Mouse (Mus musculus): ENCODE measurements around the gene Vmn1r171. TPM values are rescaled to one million over a fixed set of nuclear protein-coding genes. Genes with fewer than 3 reads are reported as not detected.
"Not testable (repeated sequence)": the region's sequence is repeated elsewhere in the genome, so short reads cannot be mapped to it uniquely, and the experiment has no call there.

The Vmn1r171 gene
- polyA plus RNA-seq (2016; fragmentation: Nextera tagmentation; extraction: Ambion mirVana): not detected in 2 replicates

GRCm38 (mm10) chr7:23630422-23630821 is at the start of gene Vmn1r171:
Gene Vmn1r171 (plus strand): TSS chr7:23630722.
- Histone ChIP-seq H3K4me1 (no peaks in the 10 kb centered on the region), H3K27ac (no peak within 1 kb of the TSS), H3K9ac (no peak within 1 kb of the TSS), H3K27me3 (replicated peaks) (no peaks in the 10 kb centered on the region), H3K36me3 (no peaks in the 10 kb centered on the region), H3K4me2 (no peak within 1 kb of the TSS), H3K4me3 (no peak within 1 kb of the TSS), H3K9me3 (replicated peaks) (0 out of 2 replicates have a peak, but pooled peaks cover under 1% of the 10 kb centered on the region)
- no peak for ATAC-seq

DNA sequence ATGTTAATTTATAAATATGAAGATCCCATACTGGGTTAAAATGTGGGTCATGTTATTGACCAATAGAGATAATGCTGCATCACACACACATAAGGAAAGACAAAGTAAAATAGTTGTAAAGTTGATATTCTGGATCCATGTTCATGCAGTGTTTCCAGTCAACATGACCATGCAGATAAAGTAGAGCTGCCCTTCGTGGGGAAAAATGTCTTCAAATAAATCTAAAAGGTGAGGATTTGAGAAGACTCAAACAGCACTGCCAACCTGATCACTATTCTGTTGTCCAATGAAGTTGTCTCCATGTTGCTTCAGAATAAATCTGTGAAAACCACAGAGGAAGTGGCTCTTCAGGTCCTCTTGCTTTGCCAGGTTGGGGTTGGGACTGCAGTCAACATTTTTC is 24.6 kb upstream of the Vmn1r171 start, which contains the start of gene Vmn1r170:
Gene Vmn1r170 (plus strand): TSS at position 301 of the 400 bp plus-strand sequence.
- WGBS (ENCODE audit: insufficient replicate concordance): 9% methylated on average over 1 of the region's 1 CpGs
- not testable (repeated sequence) for H3K36me3 ChIP-seq; H3K4me2 ChIP-seq; H3K27ac ChIP-seq; H3K4me1 ChIP-seq; H3K4me3 ChIP-seq; H3K9ac ChIP-seq; H3K9me3 ChIP-seq (replicated peaks); H3K27me3 ChIP-seq (replicated peaks); ATAC-seq

DNA sequence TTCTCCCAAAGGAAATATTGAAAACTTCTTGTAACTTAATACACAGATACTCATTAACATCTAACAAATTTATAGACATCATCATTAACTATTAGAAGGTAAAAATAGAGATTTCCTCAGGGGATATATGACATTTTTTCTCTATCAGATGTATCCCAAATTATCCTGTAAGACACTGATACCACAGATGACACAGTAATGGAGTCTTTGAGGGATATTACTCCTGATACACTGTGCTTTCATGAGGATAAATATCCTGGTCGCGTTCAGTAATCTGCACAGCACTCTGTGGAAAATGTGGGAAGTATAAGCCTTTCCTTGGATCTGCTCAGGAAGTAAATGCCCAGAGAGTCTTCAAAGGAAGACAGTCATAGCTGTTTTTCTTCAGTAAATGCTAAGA is 27.5 kb downstream of the Vmn1r171 start, which contains the start of gene Vmn1r172:
Gene Vmn1r172 (plus strand): TSS at position 301 of the 400 bp plus-strand sequence.
- no peaks in the 10 kb centered on the region for H3K27me3 ChIP-seq (replicated peaks)
- 0 out of 2 replicates have a peak, but pooled peaks cover under 1% of the 10 kb centered on the region for H3K9me3 ChIP-seq (replicated peaks)
- no peaks in the 10 kb centered on the region for H3K4me1 ChIP-seq
- H3K4me3 ChIP-seq: no peak within 1 kb of the TSS
- no peak within 1 kb of the TSS for H3K9ac ChIP-seq
- H3K4me2 ChIP-seq: no peak within 1 kb of the TSS
- ATAC-seq: no peak
- no peaks in the 10 kb centered on the region for H3K36me3 ChIP-seq
- H3K27ac ChIP-seq: no peak within 1 kb of the TSS
- 46% methylated on average over 2 of the region's 2 CpGs for WGBS (ENCODE audit: insufficient replicate concordance)

Other genes with a start within 250 kb of the Vmn1r171 start
- not detected in 2 replicates for gene Nlrp5, start 244.8 kb upstream of the Vmn1r171 start, polyA plus RNA-seq (2016; fragmentation: Nextera tagmentation; extraction: Ambion mirVana)
- gene Vmn1r167, start 123.5 kb upstream of the Vmn1r171 start, polyA plus RNA-seq (2016; fragmentation: Nextera tagmentation; extraction: Ambion mirVana): not detected in 2 replicates
- not detected in 2 replicates for gene Vmn1r168, start 91.0 kb upstream of the Vmn1r171 start, polyA plus RNA-seq (2016; fragmentation: Nextera tagmentation; extraction: Ambion mirVana)
- not detected in 2 replicates for gene Vmn1r169, start 55.2 kb upstream of the Vmn1r171 start, polyA plus RNA-seq (2016; fragmentation: Nextera tagmentation; extraction: Ambion mirVana)
- gene Vmn1r170, start 24.5 kb upstream of the Vmn1r171 start, polyA plus RNA-seq (2016; fragmentation: Nextera tagmentation; extraction: Ambion mirVana): not detected in 2 replicates
- gene Vmn1r172, start 27.6 kb downstream of the Vmn1r171 start, polyA plus RNA-seq (2016; fragmentation: Nextera tagmentation; extraction: Ambion mirVana): not detected in 2 replicates
- gene Vmn1r173, start 70.0 kb downstream of the Vmn1r171 start, polyA plus RNA-seq (2016; fragmentation: Nextera tagmentation; extraction: Ambion mirVana): not detected in 2 replicates
- gene Vmn1r174, start 121.5 kb downstream of the Vmn1r171 start, polyA plus RNA-seq (2016; fragmentation: Nextera tagmentation; extraction: Ambion mirVana): not detected in 2 replicates
- gene Vmn1r175, start 179.9 kb downstream of the Vmn1r171 start, polyA plus RNA-seq (2016; fragmentation: Nextera tagmentation; extraction: Ambion mirVana): not detected in 2 replicates
- not detected in 2 replicates for gene Vmn1r176, start 206.7 kb downstream of the Vmn1r171 start, polyA plus RNA-seq (2016; fragmentation: Nextera tagmentation; extraction: Ambion mirVana)
- gene Vmn1r177, start 235.7 kb downstream of the Vmn1r171 start, polyA plus RNA-seq (2016; fragmentation: Nextera tagmentation; extraction: Ambion mirVana): not detected in 2 replicates

All from liver, embryonic 12.5 days (tissue).